Mouse (Mus musculus): ENCODE measurements around the gene Psme1.

The Psme1 gene

GRCm38 (mm10) chr14:55577871-55578667 is at the start of gene Psme1:
Gene Psme1, plus strand, starts transcription at chr14:55578123.
- DNase-seq (ENCODE audit: low read depth, low spot score): peak; percentile 69

GRCm38 (mm10) chr14:55536116-55536745 is 41.7 kb upstream of the Psme1 start:
- DNase-seq (ENCODE audit: low read depth, low spot score): no peak

GRCm38 (mm10) chr14:55540067-55540786 is 37.7 kb upstream of the Psme1 start, which contains the start of gene Pck2:
Gene Pck2, plus strand, starts transcription at chr14:55540266.
- DNase-seq (ENCODE audit: low read depth, low spot score): peak; percentile 78

- DNase-seq (ENCODE audit: low read depth, low spot score): peak; percentile 51
These were observed 37.1 kb upstream of the Psme1 start for GRCm38 (mm10) chr14:55540787-55541321.

GRCm38 (mm10) chr14:55542268-55542667 is 35.7 kb upstream of the Psme1 start:
- DNase-seq (ENCODE audit: low read depth, low spot score): no peak

- DNase-seq (ENCODE audit: low read depth, low spot score): no peak
These were observed 33.6 kb upstream of the Psme1 start for GRCm38 (mm10) chr14:55544334-55544733.

- no peak for DNase-seq (ENCODE audit: low read depth, low spot score)
These were observed 27.7 kb upstream of the Psme1 start for GRCm38 (mm10) chr14:55550191-55550590.

- no peak for DNase-seq (ENCODE audit: low read depth, low spot score)
These were observed 26.6 kb upstream of the Psme1 start for GRCm38 (mm10) chr14:55551347-55551746.

- no peak for DNase-seq (ENCODE audit: low read depth, low spot score)
These were observed 26.1 kb upstream of the Psme1 start for GRCm38 (mm10) chr14:55551794-55552193.

- DNase-seq (ENCODE audit: low read depth, low spot score): no peak
These were observed 23.3 kb upstream of the Psme1 start for GRCm38 (mm10) chr14:55554635-55555034.

GRCm38 (mm10) chr14:55555788-55556187 is 22.1 kb upstream of the Psme1 start:
- DNase-seq (ENCODE audit: low read depth, low spot score): no peak

GRCm38 (mm10) chr14:55557003-55557402 is 20.9 kb upstream of the Psme1 start:
- peak; percentile 67 for DNase-seq (ENCODE audit: low read depth, low spot score)

GRCm38 (mm10) chr14:55557587-55557986 is 20.3 kb upstream of the Psme1 start:
- DNase-seq (ENCODE audit: low read depth, low spot score): no peak

GRCm38 (mm10) chr14:55558740-55559448 is 19.0 kb upstream of the Psme1 start:
- DNase-seq (ENCODE audit: low read depth, low spot score): no peak

GRCm38 (mm10) chr14:55559799-55560201 is 18.1 kb upstream of the Psme1 start, which contains the start of gene Dcaf11:
Gene Dcaf11, plus strand, starts transcription at chr14:55560006.
- DNase-seq (ENCODE audit: low read depth, low spot score): peak; percentile 93

- DNase-seq (ENCODE audit: low read depth, low spot score): peak; percentile 99
These were observed 17.5 kb upstream of the Psme1 start, which contains the start of gene A730061H03Rik for GRCm38 (mm10) chr14:55560202-55561073. Gene A730061H03Rik, minus strand, starts transcription at chr14:55560406.

- no peak for DNase-seq (ENCODE audit: low read depth, low spot score)
These were observed 16.1 kb upstream of the Psme1 start for GRCm38 (mm10) chr14:55561860-55562259.

- no peak for DNase-seq (ENCODE audit: low read depth, low spot score)
These were observed 14.7 kb upstream of the Psme1 start for GRCm38 (mm10) chr14:55563249-55563648.

GRCm38 (mm10) chr14:55565748-55566147 is 12.2 kb upstream of the Psme1 start:
- no peak for DNase-seq (ENCODE audit: low read depth, low spot score)

- no peak for DNase-seq (ENCODE audit: low read depth, low spot score)
These were observed 10.4 kb upstream of the Psme1 start for GRCm38 (mm10) chr14:55567496-55567895.
